Mouse (Mus musculus) spleen, adult 2 months (tissue): ENCODE measurements at regions not wholly inside any gene's neighbourhood (a gene's known extent, or its start where the extent isn't known, plus 50 kb on each side); places are given as distances from the start of the nearest gene placed in this dataset.

ENCODE experiments used
- DNase-seq, 2 experiments: peaks; one replicate each; pipeline versions ENCODE4 v3.0.0 to v3.0.0-alpha.2; 2012 to 2021; ENCODE audit warnings: low spot score in 2 of 2, low read depth in 1 of 2
- H3K27ac ChIP-seq: fragments of 200-500 bp; 2 replicates; pipeline ENCODE4 v1.5.1; 2012; ENCODE audit warnings: low read length, inconsistent platforms; ENCODE audit not compliant: insufficient read depth
- H3K27me3 ChIP-seq: fragments of 200-500 bp; 2 replicates; pipeline ENCODE4 v1.6.1; 2012; ENCODE audit warnings: mild to moderate bottlenecking, moderate library complexity, low read length, inconsistent platforms; ENCODE audit not compliant: control insufficient read depth, insufficient read depth
- H3K36me3 ChIP-seq: fragments of 200-500 bp; 2 replicates; pipeline ENCODE4 v1.6.1; 2012; ENCODE audit warnings: mild to moderate bottlenecking, low read length, inconsistent platforms; ENCODE audit not compliant: control insufficient read depth, insufficient read depth
- H3K4me1 ChIP-seq: fragments of 200-500 bp; 2 replicates; pipeline ENCODE4 v1.6.1; 2011; ENCODE audit warnings: inconsistent platforms; ENCODE audit not compliant: control insufficient read depth, insufficient read depth, insufficient read length
- H3K4me3 ChIP-seq: fragments of 200-500 bp; 2 replicates; pipeline ENCODE4 v1.5.1; 2011; ENCODE audit warnings: mild to moderate bottlenecking, inconsistent platforms; ENCODE audit not compliant: insufficient read depth, insufficient read length; ENCODE audit errors: extremely low read depth
- CTCF ChIP-seq: fragments of 200-500 bp; IDR thresholded peaks from 2 replicates; pipeline ENCODE4 v1.5.1; 2011; ENCODE audit warnings: mild to moderate bottlenecking, inconsistent platforms; ENCODE audit not compliant: insufficient read depth, insufficient read length, insufficient replicate concordance; ENCODE audit errors: extremely low read depth
- POLR2A ChIP-seq: fragments of 200-500 bp; IDR thresholded peaks from 2 replicates; pipeline ENCODE4 v1.6.1; 2011; ENCODE audit warnings: low read depth, low read length, inconsistent platforms
- WGBS: fragments of 180-500 bp; shearing (Covaris S2); methylation state at CpG from one replicate; pipeline ENCODE4 v1.1.7; 2018; 5-methylcytosine and 5-hydroxymethylcytosine counted together

GRCm38 (mm10) chr7:110706696-110707087, 61.3 kb upstream of the Ampd3 start:
- H3K27me3 ChIP-seq, result no peaks in the 10 kb centered on the region
- 80% methylated on average over 10 of the region's 10 CpGs for WGBS
- H3K36me3 ChIP-seq, result no peaks in the 10 kb centered on the region
- H3K27ac ChIP-seq, result no peak overlapping the region
- 0 out of 2 replicates have a peak, but pooled peaks cover 3% of the 10 kb centered on the region for H3K4me1 ChIP-seq
- TF ChIP-seq CTCF (no peak), POLR2A (no peak)
- DNase-seq, result no peak
- H3K4me3 ChIP-seq, result no peak overlapping the region

- no peaks in the 10 kb centered on the region for H3K36me3 ChIP-seq
- H3K4me1 ChIP-seq, result no peaks in the 10 kb centered on the region
- no peak overlapping the region for H3K27ac ChIP-seq
- H3K4me3 ChIP-seq, result no peak overlapping the region
- WGBS, result 73% methylated on average over 9 of the region's 9 CpGs
- no peak for TF ChIP-seq CTCF
- TF ChIP-seq POLR2A, result no peak
- H3K27me3 ChIP-seq, result no peaks in the 10 kb centered on the region
- DNase-seq, result no peak
These were observed 59.9 kb upstream of the Ampd3 start for GRCm38 (mm10) chr7:110708116-110708515.

- TF ChIP-seq POLR2A (no peak), CTCF (no peak)
- no peaks in the 10 kb centered on the region for H3K4me1 ChIP-seq
These were observed 59.2 kb upstream of the Ampd3 start for GRCm38 (mm10) chr7:110708781-110709180.

GRCm38 (mm10) chr7:110709606-110710005, 58.4 kb upstream of the Ampd3 start:
- Histone ChIP-seq H3K4me1 (no peaks in the 10 kb centered on the region), H3K36me3 (no peaks in the 10 kb centered on the region), H3K4me3 (no peak overlapping the region), H3K27ac (no peak overlapping the region), H3K27me3 (no peaks in the 10 kb centered on the region)
- DNase-seq, result no peak
- no peak for TF ChIP-seq CTCF
- 71% methylated on average over 6 of the region's 6 CpGs for WGBS

More at GRCm38 (mm10) chr7:110708781-110709180, 59.2 kb upstream of the Ampd3 start:
- Histone ChIP-seq H3K27me3 (no peaks in the 10 kb centered on the region), H3K4me3 (no peak overlapping the region), H3K27ac (no peak overlapping the region), H3K36me3 (no peaks in the 10 kb centered on the region)
- WGBS, result 95% methylated on average over 3 of the region's 3 CpGs
- no peak for DNase-seq

- Histone ChIP-seq H3K4me3 (no peak overlapping the region), H3K4me1 (no peaks in the 10 kb centered on the region), H3K36me3 (no peaks in the 10 kb centered on the region), H3K27me3 (no peaks in the 10 kb centered on the region), H3K27ac (no peak overlapping the region)
- TF ChIP-seq POLR2A (no peak), CTCF (no peak)
- no peak for DNase-seq
- 61% methylated on average over 9 of the region's 9 CpGs for WGBS
These were observed 57.6 kb upstream of the Ampd3 start for GRCm38 (mm10) chr7:110710256-110710962.

GRCm38 (mm10) chr7:110713661-110714060, 54.3 kb upstream of the Ampd3 start:
- H3K4me1 ChIP-seq, result no peaks in the 10 kb centered on the region
- 82% methylated on average over 3 of the region's 3 CpGs for WGBS
- no peaks in the 10 kb centered on the region for H3K36me3 ChIP-seq
- no peak overlapping the region for H3K27ac ChIP-seq
- no peak for DNase-seq
- H3K4me3 ChIP-seq, result no peak overlapping the region
- no peaks in the 10 kb centered on the region for H3K27me3 ChIP-seq
- TF ChIP-seq CTCF (no peak), POLR2A (no peak)

GRCm38 (mm10) chr7:110715110-110715509, 52.9 kb upstream of the Ampd3 start:
- WGBS, result 87% methylated on average over 3 of the region's 3 CpGs
- no peak for DNase-seq
- Histone ChIP-seq H3K36me3 (no peaks in the 10 kb centered on the region), H3K27me3 (no peaks in the 10 kb centered on the region), H3K4me1 (no peaks in the 10 kb centered on the region), H3K27ac (no peak overlapping the region), H3K4me3 (no peak overlapping the region)
- TF ChIP-seq POLR2A (no peak), CTCF (no peak)
